Mouse (Mus musculus) spleen, embryonic (tissue): ENCODE measurements at regions not wholly inside any gene's neighbourhood (a gene's known extent, or its start where the extent isn't known, plus 50 kb on each side); places are given as distances from the start of the nearest gene placed in this dataset.
"Not testable (repeated sequence)": the region's sequence is repeated elsewhere in the genome, so short reads cannot be mapped to it uniquely, and the experiment has no call there.

Source experiments
- CTCF ChIA-PET: fragments of 350-600 bp; sonication (Branson Sonifier 250); formaldehyde crosslinking; loops from one replicate; lab custom pipeline; 2022; lab: Charles Lee

DNA sequence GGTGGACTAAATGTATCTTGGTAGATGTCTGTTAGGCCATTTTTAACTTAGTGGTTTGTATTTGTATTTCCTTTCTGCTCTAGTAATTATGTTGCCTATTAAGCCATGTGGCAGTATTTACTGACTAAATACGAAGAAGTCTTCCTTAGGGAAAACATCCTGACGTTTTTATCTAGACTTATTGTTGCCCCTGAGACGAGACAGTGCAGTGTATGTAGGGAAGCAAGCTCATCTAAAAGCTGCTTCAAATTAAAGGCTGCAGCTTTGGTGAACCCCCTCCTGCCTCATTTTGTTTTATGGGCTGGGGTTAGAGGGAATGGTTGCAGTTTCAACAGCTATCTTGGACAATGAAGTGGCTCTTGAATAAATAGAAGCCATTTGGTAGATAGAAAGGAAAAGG lies 54.6 kb upstream of the C1galt1 start:
- CTCF ChIA-PET: no interaction called here

DNA sequence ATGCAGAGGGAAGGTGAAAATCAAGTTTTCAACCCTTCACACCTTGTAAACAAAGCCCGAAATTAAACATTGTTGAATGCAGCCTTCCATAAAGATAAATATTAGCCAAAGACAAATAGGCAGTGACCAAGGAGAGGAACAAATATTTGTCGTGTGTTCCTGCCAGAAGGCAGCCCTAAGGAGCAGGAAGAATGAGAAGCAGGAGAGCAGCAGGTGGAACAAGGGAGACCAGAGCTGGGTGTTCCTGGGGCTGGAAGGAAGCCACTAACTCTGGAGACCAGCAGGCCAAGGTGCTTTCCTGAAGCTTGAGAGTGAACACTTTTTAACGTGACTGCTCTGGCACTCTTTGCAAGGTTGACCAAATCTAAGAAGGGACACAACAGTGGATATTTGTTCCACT lies 55.6 kb upstream of the C1galt1 start:
- CTCF ChIA-PET: no interaction called here

DNA sequence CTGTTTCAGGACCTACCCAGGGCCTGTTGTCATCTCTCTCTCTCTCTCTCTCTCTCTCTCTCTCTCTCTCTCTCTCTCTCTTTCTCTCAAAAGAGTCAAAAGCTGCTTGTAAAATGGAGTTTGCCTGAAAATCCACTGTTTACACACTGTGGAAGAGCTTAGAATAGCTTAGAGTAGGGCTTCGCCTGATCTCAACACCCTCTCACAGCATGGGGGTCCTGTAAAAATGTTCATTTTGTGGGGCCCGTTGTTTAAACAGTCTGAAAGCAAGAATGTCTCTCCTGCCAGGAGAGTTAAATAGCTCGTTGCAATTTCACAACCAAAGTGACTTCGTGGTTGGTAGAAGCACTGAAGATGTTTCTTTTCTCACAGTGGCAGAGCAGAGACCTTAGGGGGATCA lies 59.2 kb upstream of the C1galt1 start:
- CTCF ChIA-PET: no interaction called here

DNA sequence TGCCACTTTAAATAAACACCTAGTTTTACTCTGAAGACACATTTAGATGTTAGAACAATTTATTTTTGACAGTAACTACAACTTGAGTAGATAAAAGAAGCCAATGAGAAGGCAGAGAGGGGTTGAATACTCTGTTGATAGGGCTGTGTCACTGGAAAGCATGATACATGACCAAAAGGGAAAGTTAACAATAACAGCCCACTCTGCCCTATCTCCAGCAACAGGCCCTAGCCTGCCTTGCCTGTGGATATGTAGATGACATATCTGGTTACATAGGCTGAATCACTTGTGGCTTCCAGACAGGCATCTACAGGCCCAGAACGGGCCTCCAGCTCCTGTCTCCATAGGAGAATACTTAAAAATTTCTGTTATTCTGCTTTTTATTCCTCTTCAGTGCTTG lies 61.6 kb upstream of the C1galt1 start:
- CTCF ChIA-PET: no interaction called here

DNA sequence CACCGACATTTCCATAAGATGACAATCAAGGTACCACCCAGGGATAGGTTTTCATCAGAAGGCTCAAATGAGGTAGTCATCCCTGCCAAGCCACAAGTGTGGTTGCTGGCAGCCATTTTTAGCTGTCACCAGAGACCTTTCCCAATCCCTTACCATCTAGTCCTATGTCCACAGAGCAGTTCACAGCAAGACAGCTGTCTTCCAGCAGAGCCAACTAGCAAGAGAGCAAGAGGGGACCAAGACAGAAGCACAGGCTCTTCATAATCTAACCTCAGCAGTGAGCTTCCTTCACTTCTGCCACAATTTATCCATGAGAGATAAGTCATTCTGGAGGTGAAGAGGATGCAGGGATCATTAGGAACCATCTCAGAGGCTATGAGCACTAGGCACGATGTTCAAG lies 64.7 kb upstream of the C1galt1 start:
- CTCF ChIA-PET: no interaction called here

DNA sequence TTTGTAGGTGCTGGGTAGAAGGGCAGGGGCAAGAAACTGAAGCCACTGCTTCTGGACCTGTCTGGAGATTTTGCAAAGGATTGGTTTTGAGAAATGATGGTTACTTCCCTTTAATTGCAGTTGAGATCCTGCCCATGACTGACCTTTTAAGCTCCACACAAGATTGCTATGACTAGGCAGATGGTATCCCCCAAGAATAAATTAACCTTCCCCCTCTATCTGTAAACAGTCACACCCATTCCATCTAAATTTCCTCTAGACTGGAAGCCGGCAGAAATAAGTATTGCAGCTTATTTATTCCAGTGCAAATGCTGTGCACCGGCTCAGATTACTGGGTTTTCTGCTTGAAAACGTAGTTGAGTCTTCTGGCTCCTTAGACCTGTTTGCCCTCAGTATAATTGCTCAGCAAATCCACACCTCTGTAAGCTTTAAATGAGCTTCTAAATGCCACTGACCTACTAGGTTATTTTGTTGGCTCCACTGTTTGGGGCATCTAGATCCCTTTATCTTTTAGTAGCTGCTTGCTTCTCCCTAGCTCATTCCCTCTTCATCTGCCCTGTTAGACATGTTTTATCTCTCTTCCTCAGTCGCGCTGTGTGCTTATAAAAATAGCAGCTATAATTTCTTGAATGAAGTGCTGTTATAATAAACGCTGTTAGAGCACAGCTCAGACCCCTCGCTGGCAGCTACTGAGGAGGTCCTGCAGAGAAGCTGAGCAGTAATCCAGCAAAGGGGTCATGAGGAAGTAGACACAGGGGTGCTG lies 65.8 kb upstream of the C1galt1 start:
- CTCF ChIA-PET: no interaction called here

DNA sequence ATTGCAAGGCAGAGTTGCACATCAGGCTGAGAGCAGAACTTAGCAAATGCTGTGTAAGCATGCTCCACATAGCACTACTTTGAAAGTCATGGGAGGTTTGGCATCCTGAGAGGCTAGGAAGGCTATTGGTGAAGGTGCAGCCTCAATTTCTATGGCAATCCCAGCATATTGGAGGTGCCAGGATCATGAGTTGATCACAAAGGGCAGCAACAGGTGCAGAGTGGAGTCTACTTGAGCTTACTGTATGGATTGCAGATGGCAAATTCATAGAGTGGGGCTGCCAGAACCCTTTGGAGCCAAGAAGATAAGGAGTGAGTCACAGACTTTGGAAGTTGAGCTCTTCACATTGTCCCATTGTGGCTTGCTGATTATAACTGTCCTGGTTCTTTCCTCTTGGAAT lies 75.4 kb upstream of the Asns start:
- CTCF ChIA-PET: no interaction called here

DNA sequence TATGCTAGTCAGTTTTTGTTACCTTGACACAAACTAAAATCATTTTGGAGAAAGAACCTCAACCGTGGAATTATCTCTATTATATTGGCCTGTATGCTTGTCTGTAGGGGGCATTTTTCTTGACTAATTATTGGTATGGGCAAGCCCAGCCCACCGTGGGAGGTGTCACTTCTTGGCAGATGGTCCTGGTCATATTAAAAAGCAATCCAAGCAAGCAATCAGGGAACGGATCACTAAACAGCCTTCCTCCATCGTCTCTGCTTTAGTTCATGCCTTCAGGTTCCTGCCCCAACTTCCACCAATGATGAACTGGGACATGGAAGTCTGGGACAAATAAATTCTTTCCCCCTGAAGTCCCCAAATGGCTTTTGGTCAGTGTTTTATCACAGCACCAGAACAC lies 74.6 kb upstream of the Asns start:
- CTCF ChIA-PET: no interaction called here

DNA sequence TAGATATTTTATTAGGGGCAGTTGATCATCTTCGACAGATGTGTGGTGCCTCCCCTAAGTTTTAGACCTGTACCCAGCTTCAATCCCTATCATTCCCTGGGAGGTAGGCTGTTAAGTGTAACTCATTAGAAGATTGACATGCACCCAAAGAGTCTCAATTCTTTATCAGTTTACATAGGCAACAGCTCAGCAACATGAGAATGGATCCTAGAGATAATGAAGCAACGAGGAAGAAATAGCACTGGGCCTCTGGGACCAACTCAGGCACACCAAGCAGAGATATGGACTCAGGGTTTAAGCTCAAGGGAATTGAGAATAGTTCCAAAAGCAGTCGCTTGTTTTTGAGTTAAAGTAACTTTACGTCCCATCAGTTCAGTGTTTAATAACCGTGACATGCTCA lies 66.3 kb upstream of the Asns start:
- CTCF ChIA-PET: no interaction called here

DNA sequence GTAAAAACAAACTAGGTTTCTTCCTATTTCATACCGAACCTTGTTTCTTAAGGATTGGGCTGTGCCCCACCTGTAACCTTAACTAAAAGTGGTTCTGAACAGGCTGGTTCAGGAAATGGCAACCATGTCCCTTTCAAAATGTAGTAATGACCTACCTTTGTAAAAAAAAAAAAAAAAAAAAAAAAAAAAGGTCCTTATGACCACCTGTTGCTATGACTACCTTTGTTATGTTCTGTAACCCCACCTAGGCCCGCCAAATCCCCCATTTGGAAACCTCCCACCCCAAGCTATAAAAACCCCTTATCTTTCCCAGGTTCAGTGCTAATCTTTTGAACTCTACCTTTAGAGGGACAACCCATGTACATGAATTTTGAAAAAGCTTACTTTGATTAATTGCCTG lies 60.8 kb upstream of the Asns start:
- CTCF ChIA-PET: no interaction called here

DNA sequence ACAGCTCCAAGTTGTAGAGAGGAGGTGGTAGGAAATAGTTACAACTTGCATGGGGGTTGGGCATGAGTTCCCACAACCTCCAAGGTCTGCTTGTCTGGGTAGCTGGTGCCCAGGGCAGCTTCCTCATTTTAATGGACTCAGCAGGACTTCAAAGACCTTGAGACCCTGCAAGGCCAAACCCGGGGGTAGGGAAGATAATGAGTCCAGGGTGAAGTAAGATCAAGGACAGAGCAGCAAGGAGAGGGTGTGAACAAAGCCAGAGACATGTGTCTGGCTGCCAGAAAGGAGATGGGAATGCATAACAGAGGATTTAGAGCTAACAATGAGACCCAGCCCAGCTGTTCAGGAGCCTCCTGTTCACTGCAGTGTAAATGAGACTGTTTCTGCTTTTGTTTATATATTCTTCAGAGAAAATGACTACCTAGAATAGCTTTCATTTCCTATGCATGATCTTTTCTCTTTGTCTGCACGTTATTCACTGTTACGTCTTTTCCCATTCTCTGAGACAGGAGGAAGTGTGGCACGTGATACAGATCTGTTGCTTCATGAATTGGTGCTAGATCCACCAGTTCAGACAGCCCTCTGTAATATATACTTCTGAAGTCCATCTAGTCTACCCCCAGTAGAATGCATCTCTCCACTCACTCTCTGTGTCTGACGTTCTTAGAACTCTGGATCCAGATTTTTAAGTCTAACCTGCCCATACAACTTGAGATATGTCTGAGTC lies 60.0 kb upstream of the Asns start:
- CTCF ChIA-PET: interaction anchor here (0.5 kb wide), 1 partner anchor 19 kb away, joined by 3 read pairs; no protein-coding TSS in a partner anchor

DNA sequence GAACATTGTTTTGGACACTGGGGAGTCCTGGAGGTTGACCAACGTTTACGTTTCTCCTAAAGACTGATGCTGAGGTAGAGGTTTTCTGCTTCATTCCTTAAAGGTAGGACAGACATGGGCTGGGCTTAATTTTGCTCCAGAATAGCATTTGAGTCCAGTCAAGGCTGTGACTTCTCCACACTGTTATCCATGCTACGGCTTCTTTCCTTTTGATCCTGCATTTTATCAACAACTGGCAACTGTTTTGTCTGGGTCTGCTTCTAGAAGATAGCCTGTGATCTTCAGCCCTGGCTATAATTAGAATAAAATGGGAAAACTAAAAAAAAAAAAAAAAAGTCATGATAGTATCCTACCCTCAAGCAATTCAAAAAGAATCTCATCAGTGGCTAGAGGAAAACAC lies 55.5 kb upstream of the Asns start:
- CTCF ChIA-PET: no interaction called here

DNA sequence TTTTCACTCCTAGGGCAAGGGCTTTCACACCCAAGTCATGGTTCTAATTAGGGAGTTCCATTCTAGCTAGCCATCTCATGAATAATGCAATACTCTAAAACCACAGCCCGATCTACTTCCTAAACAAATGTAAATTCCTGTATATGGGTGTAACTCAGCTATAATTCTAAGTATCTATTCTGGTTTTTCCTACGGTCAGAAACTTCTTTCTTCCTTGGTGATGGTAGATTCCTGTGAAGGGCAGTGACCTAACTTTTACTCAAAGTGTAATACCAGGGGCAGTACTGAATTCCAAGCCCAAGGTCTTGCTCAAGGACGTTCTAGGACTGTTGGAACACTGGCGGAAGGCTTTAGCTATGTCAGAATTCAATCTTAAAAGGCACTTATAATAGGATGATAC lies 51.2 kb upstream of the Asns start:
- CTCF ChIA-PET: not testable (repeated sequence)
